Mouse (Mus musculus) spleen, adult 2 months (tissue): ENCODE measurements around the gene Hyal2.

Experiments
- CTCF ChIP-seq: fragments of 200-500 bp; IDR thresholded peaks from 2 replicates; pipeline ENCODE4 v1.5.1; 2011; ENCODE audit warnings: mild to moderate bottlenecking, inconsistent platforms; ENCODE audit not compliant: insufficient read depth, insufficient read length, insufficient replicate concordance; ENCODE audit errors: extremely low read depth
- POLR2A ChIP-seq: fragments of 200-500 bp; IDR thresholded peaks from 2 replicates; pipeline ENCODE4 v1.6.1; 2011; ENCODE audit warnings: low read depth, low read length, inconsistent platforms

DNA sequence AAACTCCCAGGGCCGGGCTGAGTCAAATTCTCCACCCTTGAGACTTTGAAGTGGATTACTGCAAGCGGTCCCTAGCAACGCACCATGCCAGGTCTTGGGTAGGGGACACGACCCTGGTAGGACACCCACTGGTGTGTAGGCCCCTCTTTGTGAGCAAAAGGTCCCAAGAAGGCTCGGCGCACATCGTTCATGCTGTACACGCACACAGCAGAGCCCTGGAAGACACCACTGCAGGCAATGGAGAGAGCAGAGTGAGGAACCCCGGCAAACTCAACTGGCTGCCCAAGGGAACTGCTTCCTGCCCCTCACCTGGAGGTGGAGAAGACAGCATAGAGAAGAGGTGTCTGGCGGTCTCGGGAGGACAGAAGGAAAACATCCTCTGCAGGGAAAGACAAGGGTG is 33.5 kb downstream of the Hyal2 start:
- no peak for TF ChIP-seq CTCF
- no peak for TF ChIP-seq POLR2A
